Mouse (Mus musculus): ENCODE data around the gene Chrna4.

DNA sequence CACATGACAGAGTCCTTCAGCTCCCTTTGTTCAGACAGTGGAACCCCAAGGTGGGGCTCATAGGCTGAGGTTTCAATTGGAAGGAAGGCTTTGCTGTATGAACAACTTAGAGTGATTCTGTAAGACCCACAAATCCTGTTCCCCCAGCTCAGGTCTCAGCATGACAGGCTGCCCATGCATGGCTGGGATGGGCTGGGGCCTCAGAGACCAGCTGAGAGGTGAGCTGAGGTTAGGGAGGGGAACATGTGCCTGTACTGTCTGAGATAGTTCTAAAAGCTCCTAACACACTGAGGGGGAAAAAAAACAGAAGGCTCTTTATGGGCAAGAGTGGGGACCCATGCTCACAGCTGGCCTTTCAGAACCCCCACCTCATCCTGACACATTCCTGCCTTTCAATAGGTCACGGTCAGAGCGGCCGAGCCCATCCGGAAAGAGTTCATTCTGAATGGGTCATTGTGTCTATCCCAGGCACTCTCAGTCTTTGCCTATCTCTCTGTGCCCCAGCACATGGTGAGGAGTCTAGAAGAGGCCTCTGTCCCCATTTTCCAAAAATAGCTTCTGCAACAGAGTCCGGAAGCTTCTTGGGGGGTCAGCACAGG lies 55.8 kb downstream of the Chrna4 start:
- TF ChIP-seq CTCF (IDR thresholded peaks at IDR 0.05; ENCODE audit: control insufficient read depth, insufficient read depth, low read length): no peak
- no peak for TF ChIP-seq POLR2A (IDR thresholded peaks at IDR 0.05; ENCODE audit: borderline replicate concordance, control insufficient read depth, low read depth, low read length)
